Mouse (Mus musculus) adrenal gland (tissue): Measurements from ENCODE around the gene Tapbp.

ENCODE experiments used
- intact Hi-C: fragments of 180-260 bp; cut with DNase I; formaldehyde crosslinking; loops from one replicate; pipeline ENCODE4 v1.15.1; 2025
- microRNA-seq, 2 experiments: library from miRNA; unstranded; fragments of <30 nt; microRNA quantifications; one replicate each; pipeline ENCODE4; 2019

Tapbp gene

DNA sequence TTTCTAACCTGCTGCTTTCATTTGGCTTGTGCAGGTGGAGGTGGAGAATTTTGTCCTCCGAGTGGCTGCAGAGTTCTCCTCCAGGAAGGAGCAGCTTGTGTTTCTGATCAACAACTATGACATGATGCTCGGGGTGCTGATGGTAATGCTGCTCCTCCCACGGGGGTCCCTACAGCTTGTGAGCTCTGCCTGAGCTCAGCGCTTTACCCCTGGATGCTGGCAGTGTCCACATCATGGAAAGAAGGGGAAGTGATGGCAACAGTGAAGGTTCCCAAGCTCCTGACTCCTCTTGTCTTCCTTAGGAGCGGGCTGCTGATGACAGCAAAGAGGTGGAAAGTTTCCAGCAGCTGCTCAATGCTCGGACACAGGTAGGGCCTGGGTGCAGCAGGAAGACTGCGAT, 47.2 kb downstream of the Tapbp start:
- intact Hi-C loops: no loop called here

DNA sequence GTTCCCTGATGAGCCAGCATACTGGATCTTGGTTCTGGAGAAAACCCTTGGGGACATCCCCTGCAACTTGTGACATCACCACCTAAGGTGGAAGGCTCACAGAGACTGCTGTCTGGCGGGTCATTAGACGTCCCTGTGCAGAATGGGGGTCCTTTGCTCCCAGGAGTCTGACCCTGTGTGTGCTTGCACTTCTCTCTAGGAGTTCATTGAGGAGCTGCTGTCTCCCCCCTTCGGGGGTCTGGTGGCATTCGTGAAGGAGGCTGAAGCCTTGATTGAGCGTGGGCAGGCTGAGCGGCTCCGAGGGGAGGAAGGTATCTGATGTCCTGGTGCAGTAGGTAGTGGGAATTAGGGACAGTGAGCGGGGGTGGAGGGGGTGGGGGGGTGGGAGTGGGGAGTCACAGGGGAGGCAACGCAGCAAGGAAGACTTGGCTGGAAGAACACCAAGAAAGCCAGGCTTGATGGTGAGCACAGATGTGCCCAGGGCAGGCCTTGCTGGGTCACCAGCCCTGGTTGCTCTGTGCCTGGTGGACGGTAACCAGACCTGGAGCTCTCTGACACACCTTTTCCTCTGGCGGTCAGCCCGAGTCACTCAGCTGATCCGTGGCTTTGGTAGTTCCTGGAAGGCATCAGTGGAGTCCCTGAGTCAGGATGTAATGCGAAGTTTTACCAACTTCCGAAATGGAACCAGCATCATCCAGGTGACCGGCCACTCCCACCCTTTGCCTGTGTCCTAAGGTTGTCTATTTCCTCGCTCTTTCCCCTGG, 49.6 kb downstream of the Tapbp start:
- intact Hi-C loops: loop anchor here (1.0 kb wide), 1 partner anchor 1337 kb away; no protein-coding TSS in a partner anchor

DNA sequence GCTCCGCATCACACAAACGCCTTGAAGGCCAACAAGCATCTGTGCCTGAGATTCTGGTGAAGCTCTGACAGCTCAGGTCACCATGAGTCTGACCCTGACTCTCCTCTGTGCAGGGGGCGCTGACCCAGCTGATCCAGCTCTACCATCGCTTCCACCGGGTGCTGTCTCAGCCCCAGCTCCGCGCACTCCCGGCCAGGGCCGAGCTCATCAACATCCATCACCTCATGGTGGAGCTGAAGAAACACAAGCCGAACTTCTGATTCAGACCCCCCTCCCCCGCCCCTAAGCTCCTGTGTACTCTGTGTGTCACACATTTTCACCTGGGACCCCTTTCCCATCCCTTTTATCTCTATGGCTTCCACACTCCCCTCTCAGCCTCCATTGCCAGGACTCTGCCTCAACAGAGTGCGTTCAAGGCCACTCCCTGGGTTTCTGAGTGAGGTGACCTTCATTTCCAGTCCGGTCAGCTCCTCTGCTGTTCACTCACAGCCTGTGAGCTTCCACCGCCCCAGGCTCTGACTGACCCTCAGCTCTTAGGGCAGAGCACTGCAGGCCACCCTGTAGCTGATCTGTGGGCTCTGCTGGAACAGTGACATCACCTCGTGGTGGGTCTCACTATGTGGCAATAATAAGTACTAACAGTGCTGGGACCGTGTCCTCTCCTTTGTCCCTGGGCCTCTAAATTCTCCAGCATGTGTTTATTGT, 50.3 kb downstream of the Tapbp start:
- intact Hi-C loops: loop anchor here (1.0 kb wide), 1 partner anchor 1336 kb away; no protein-coding TSS in a partner anchor

DNA sequence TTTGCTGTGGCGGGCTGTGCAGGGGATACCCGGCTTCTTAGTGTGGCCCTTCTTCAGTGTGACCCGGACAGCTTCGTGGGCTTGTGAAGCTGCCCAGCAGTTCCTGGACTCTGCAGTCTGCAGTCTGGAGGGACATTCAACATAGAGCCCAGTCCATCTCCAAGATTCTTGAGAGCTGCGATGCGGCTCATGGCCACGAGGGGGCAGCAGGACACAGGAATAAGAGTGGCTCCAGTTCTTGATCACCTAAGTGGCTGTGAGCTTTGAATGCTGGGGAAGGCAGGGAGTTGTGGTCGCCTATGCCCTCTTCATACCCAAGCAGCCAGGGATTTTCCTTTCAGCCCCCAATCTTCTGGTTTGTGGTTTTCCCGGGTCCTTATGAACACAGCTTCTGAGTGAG, 52.8 kb downstream of the Tapbp start:
- intact Hi-C loops: no loop called here

DNA sequence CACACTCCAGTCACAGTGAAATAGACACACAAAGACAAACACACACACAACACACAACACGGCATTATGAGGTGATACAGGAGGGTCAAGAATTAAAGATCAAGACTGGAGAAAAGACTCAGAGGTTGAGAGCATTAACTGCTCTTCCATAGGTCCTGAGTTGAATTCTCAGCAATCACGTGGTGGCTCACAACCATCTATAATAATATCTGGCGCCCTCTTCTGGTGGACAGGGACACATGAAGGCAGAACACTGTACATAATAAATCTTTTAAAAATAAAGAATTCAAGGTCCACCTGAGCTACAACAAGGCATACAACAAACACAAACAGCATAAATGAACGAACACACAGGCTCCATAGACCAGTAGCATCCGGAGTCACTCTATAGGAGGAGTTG, 53.2 kb downstream of the Tapbp start:
- intact Hi-C loops: no loop called here

DNA sequence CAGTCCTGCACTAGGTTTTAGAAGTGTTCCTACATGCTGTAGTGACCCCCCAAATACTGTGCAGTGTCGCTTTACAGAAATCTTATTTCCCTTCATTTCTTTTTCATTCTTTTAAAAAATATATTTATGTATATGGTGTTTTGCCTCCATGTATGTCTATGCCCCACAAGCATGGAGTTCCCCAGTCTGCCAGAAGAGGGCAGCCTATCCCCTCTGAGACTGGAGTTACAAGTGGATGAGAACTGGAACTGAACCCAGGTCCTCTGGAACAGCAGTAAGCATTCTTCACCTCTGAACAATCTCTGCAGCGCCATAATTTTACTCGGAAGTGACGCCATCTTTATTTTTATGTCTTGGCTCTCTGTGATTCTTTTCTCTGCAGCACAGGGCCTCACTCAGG, 53.7 kb downstream of the Tapbp start:
- intact Hi-C loops: no loop called here

DNA sequence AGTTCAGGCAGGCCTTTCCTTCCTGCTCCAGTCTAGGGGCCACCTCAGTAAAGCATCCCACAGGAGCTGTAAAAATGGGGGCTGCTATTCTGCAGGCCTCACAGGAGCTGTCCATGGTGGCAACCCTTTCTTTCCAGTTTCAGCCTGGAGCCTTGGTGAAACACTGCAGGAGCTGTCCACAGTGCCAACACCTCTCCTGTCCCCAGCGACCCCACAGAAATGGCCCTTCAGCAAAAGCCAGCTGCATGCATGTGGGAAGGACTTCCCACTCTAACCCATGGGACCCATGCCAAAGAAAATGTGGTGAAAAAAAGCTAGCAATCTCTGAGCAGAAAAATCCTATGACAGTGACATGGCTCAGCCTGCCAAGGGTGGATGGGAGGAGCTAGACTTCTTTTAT, 57.0 kb downstream of the Tapbp start:
- intact Hi-C loops: loop anchor here (2.0 kb wide), 1 partner anchor 1298 kb away; no protein-coding TSS in a partner anchor

DNA sequence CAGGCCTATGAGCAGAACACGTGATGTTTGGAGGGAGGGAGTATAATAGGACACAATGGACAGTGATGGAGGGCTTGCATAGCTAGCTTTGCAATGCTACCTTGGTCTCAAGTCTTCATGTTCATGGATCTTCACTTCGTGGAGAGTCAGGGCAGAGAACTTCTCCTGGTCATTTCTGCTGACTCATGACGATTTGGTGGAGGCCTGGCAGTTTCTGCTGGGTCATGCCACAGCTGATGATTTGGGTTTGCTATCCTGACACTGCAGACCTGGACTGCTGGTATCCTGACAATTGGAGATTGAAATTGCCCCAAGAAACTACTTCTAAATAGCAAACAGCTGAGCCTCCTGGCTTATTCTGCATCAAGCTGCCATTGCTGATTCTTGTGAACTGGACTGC, 57.9 kb downstream of the Tapbp start:
- intact Hi-C loops: loop anchor here (2.0 kb wide), 1 partner anchor 1297 kb away; no protein-coding TSS in a partner anchor

DNA sequence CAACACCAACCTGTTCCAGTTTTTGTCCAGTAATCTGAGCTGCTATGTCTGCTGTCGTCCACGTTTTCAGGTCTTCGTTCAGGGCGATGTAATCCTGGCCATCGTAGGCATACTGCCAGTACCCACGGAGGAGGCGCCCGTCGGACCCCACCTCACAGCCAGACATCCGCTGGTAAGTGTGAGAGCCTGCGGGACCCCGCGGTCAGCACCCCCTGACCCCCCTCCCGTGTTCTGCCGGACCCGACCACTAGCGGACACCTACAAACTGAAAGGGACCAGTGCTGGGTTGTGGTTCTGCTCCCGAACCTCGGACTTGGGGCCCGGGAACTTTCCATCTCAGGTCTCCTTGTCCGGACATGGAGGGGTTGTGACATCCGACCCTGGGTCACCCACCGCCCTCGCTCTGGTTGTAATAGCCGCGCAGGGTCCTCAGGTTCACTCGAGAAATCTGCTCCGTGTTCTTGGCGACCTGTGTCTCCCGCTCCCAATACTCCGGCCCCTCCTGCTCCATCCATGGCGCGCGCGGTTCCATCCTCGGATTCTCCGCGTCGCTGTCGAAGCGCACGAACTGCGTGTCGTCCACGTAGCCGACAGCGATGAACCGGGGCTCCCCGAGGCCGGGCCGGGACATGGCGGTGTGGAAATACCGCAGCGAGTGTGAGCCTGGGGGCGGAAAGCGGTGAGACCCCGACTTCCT, 62.3 kb downstream of the Tapbp start:
- intact Hi-C loops: no loop called here

DNA sequence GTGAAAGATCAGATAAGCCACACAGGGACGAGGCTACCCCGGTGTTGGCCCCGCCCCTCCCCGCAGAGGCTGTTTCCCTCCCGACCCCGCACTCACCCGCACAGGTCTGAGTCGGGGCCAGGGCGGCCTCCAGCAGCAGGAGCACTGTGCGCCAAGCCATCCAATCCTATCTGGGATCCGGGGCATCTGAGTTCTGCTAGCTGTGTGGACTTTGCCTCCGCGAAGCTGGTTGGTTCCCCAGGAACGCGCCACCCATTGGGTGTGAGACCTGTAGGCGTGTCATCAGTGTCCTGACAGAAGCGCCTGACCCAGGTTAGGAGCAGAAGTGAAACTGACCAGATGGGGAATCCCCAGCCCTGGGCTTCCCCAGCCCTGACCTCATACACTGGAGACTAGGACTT, 62.9 kb downstream of the Tapbp start:
- intact Hi-C loops: no loop called here

Small RNA genes lying within 50 kb of the gene (microRNA-seq; reads per million reads assigned to microRNA genes)
- gene Gm27740: 0 reads per million in 2 experiments
